Mouse (Mus musculus): ENCODE measurements at regions not wholly inside any gene's neighbourhood (a gene's known extent, or its start where the extent isn't known, plus 50 kb on each side); places are given as distances from the start of the nearest gene placed in this dataset.

DNA sequence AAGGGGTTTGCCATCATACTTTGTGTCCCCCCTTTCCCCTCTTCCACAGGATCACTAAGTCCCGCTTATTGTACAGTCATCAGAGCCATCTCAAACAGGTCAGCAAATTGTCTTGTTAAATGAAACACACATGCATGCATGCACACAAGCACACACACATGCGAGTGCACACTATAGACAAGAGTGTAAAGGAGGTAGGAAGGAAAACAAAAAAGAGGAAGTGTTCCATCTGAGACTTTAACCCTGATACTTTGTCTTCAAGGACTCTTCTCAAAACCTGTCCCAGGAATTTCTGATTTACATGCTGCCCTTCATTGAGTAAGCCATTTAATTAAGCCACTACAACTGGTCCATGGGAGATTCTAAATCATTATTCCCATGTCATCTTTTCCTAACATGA is 75.0 kb upstream of the Nrp1 start:
- Histone ChIP-seq H3K4me3 (replicated peaks; ENCODE audit: insufficient read depth, low read depth, low read length) (no peak overlapping the region), H3K4me1 (ENCODE audit: control insufficient read depth, insufficient read depth, low read length) (no peaks in the 10 kb centered on the region), H3K27me3 (ENCODE audit: control insufficient read depth, insufficient read depth, low read length) (no peaks in the 10 kb centered on the region), H3K27ac (ENCODE audit: insufficient read depth, low read length) (no peak overlapping the region)
- WGBS = 95% methylated on average over 2 of the region's 2 CpGs
- DNase-seq = no peak
- TF ChIP-seq POLR2A (IDR thresholded peaks at IDR 0.05; ENCODE audit: borderline replicate concordance, insufficient read depth, low read length) (no peak), CTCF (IDR thresholded peaks at IDR 0.05; ENCODE audit: borderline replicate concordance, insufficient read depth, low read depth, low read length) (no peak)

GRCm38 (mm10) chr8:128284816-128285215 is 73.6 kb upstream of the Nrp1 start:
- DNase-seq = no peak
- 56% methylated on average over 3 of the region's 3 CpGs for WGBS

GRCm38 (mm10) chr8:128290076-128290475 is 68.3 kb upstream of the Nrp1 start:
- no peak for DNase-seq
- Histone ChIP-seq H3K27me3 (ENCODE audit: control insufficient read depth, insufficient read depth, low read length) (no peaks in the 10 kb centered on the region), H3K4me3 (replicated peaks; ENCODE audit: insufficient read depth, low read depth, low read length) (no peak overlapping the region), H3K4me1 (ENCODE audit: control insufficient read depth, insufficient read depth, low read length) (no peaks in the 10 kb centered on the region), H3K27ac (ENCODE audit: insufficient read depth, low read length) (no peak overlapping the region)
- TF ChIP-seq CTCF (IDR thresholded peaks at IDR 0.05; ENCODE audit: borderline replicate concordance, insufficient read depth, low read depth, low read length) (no peak), POLR2A (IDR thresholded peaks at IDR 0.05; ENCODE audit: borderline replicate concordance, insufficient read depth, low read length) (no peak)
- 62% methylated on average over 4 of the region's 4 CpGs for WGBS

More at GRCm38 (mm10) chr8:128284816-128285215, 73.6 kb upstream of the Nrp1 start:
- TF ChIP-seq POLR2A (IDR thresholded peaks at IDR 0.05; ENCODE audit: borderline replicate concordance, insufficient read depth, low read length) (no peak), CTCF (IDR thresholded peaks at IDR 0.05; ENCODE audit: borderline replicate concordance, insufficient read depth, low read depth, low read length) (no peak)
- Histone ChIP-seq H3K4me1 (ENCODE audit: control insufficient read depth, insufficient read depth, low read length) (no peaks in the 10 kb centered on the region), H3K4me3 (replicated peaks; ENCODE audit: insufficient read depth, low read depth, low read length) (no peak overlapping the region), H3K27ac (ENCODE audit: insufficient read depth, low read length) (no peak overlapping the region), H3K27me3 (ENCODE audit: control insufficient read depth, insufficient read depth, low read length) (no peaks in the 10 kb centered on the region)

DNA sequence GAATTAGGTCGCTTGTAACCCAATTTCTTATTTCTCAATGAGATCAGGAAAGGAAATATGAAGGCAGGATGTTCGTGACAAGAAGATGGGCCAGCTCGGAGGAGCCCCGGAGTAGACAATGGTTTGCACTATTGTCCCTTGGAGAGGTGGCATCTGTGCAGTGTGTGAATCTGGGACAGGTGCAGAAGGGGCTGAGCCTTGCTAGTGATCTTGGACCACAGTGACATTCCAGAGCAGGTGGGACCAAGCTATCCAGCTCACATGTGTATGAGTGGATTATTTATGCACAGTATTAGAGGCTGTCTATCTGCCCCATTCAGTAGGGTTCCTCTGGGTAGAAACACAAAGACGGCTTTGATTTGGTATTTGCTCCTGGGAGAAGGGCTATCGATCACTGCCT is 66.0 kb upstream of the Nrp1 start:
- TF ChIP-seq POLR2A (IDR thresholded peaks at IDR 0.05; ENCODE audit: borderline replicate concordance, insufficient read depth, low read length) (no peak), CTCF (IDR thresholded peaks at IDR 0.05; ENCODE audit: borderline replicate concordance, insufficient read depth, low read depth, low read length) (no peak)
- WGBS = 85% methylated on average over 6 of the region's 6 CpGs
- no peaks in the 10 kb centered on the region for H3K27me3 ChIP-seq (ENCODE audit: control insufficient read depth, insufficient read depth, low read length)
- H3K4me1 ChIP-seq (ENCODE audit: control insufficient read depth, insufficient read depth, low read length) = peaks cover 3% of the 10 kb centered on the region; the same call in 1 of the 2 replicates
- no peak overlapping the region for H3K4me3 ChIP-seq (replicated peaks; ENCODE audit: insufficient read depth, low read depth, low read length)
- DNase-seq = no peak
- no peak overlapping the region for H3K27ac ChIP-seq (ENCODE audit: insufficient read depth, low read length)

- Histone ChIP-seq H3K27me3 (ENCODE audit: control insufficient read depth, insufficient read depth, low read length) (no peaks in the 10 kb centered on the region), H3K27ac (ENCODE audit: insufficient read depth, low read length) (no peak overlapping the region), H3K4me3 (replicated peaks; ENCODE audit: insufficient read depth, low read depth, low read length) (no peak overlapping the region), H3K4me1 (ENCODE audit: control insufficient read depth, insufficient read depth, low read length) (peaks cover 3% of the 10 kb centered on the region; the same call in 1 of the 2 replicates)
- peak; percentile 9 to 13 for DNase-seq
- TF ChIP-seq POLR2A (IDR thresholded peaks at IDR 0.05; ENCODE audit: borderline replicate concordance, insufficient read depth, low read length) (no peak), CTCF (IDR thresholded peaks at IDR 0.05; ENCODE audit: borderline replicate concordance, insufficient read depth, low read depth, low read length) (no peak)
- WGBS = 34% methylated on average over 14 of the region's 14 CpGs
These were observed 61.5 kb upstream of the Nrp1 start for GRCm38 (mm10) chr8:128296728-128297380.

DNA sequence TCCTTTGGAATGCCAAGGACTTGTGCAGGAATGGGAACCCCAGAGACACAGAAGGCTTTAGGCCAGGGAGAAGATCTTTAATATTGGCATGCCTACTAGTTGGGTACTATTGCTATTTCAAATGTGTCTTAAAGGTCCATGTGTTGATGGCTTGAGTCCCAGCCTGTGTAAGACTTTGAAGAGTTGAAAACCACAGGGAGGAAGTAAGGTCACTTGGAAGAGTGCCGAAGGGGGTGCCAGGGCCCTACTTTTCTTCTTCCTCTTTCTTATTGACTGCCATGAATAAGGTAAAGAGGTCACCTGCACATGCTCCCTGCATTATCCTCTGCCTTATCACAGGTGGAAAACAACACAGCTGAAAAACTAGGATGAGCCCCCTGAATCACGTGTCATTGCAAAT is 56.1 kb upstream of the Nrp1 start:
- Histone ChIP-seq H3K4me3 (replicated peaks; ENCODE audit: insufficient read depth, low read depth, low read length) (no peak overlapping the region), H3K27me3 (ENCODE audit: control insufficient read depth, insufficient read depth, low read length) (no peaks in the 10 kb centered on the region), H3K27ac (ENCODE audit: insufficient read depth, low read length) (no peak overlapping the region), H3K4me1 (ENCODE audit: control insufficient read depth, insufficient read depth, low read length) (peaks cover under 1% of the 10 kb centered on the region; the same call in 1 of the 2 replicates)
- WGBS = 85% methylated on average over 2 of the region's 2 CpGs
- TF ChIP-seq CTCF (IDR thresholded peaks at IDR 0.05; ENCODE audit: borderline replicate concordance, insufficient read depth, low read depth, low read length) (no peak), POLR2A (IDR thresholded peaks at IDR 0.05; ENCODE audit: borderline replicate concordance, insufficient read depth, low read length) (no peak)
- no peak for DNase-seq
